Mouse (Mus musculus) spleen, adult 2 months (tissue): ENCODE data around the gene Rpl10a.

ENCODE experiments used
- CTCF ChIP-seq: fragments of 200-500 bp; IDR thresholded peaks from 2 replicates; pipeline ENCODE4 v1.5.1; 2011; ENCODE audit warnings: mild to moderate bottlenecking, inconsistent platforms; ENCODE audit not compliant: insufficient read depth, insufficient read length, insufficient replicate concordance; ENCODE audit errors: extremely low read depth
- POLR2A ChIP-seq: fragments of 200-500 bp; IDR thresholded peaks from 2 replicates; pipeline ENCODE4 v1.6.1; 2011; ENCODE audit warnings: low read depth, low read length, inconsistent platforms

DNA sequence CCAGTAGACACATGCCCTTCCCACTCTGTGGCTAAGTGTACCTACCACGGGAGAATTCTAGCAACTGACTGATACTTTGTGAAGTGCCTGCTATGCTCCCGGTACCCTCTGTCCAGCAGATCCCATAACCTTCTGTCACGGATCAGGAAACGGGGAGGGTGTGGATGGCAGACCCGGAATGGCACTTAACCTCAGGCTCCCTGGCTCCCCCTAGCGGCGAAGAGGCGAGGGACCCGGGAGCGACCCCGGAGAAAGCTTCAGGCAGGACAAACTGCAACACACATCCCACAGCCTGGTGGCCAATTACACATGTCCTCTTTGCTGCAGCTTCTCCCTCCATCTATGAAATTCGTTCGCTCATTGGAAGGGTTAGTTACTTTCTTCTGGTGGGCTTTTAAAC is 40.2 kb downstream of the Rpl10a start:
- peak; percentile 89 for TF ChIP-seq CTCF
- no peak for TF ChIP-seq POLR2A
